Mouse (Mus musculus) megakaryocyte-erythroid progenitor cell, adult 5-6 weeks (primary cell): ENCODE measurements around the gene Vdac1. TPM values are rescaled to one million over a fixed set of nuclear protein-coding genes. Genes with fewer than 3 reads are reported as not detected.

ENCODE experiments used
- ATAC-seq: replicated peaks from 2 replicates; pipeline ENCODE4 v1.8.0; 2016; ENCODE audit warnings: mild to moderate bottlenecking, inconsistent platforms; ENCODE audit not compliant: severe bottlenecking, poor library complexity, low FRiP score, low TSS enrichment
- total RNA-seq, 2 experiments: library from RNA; stranded (forward) in 1 of 2; stranded (reverse) in 1 of 2; fragments of 200-1000, 215-1000 nt in 1 of 2; fragments of >200 nt in 1 of 2; fragmentation: Nextera tagmentation in 1 of 2; gene quantifications; 2 replicates each; pipeline ENCODE4 v1.2.3; 2014 to 2017

The Vdac1 gene
- total RNA-seq (2014; fragmentation: Nextera tagmentation) (192 and 199 TPM in 2 replicates), total RNA-seq (2017) (232 and 301 TPM in 2 replicates)

GRCm38 (mm10) chr11:52360471-52361277 is at the start of gene Vdac1:
Vdac1 (plus strand) TSS chr11:52360860.
- ATAC-seq: peak; percentile 74

GRCm38 (mm10) chr11:52314102-52314793 is 46.4 kb upstream of the Vdac1 start:
- ATAC-seq: no peak

GRCm38 (mm10) chr11:52318445-52318844 is 42.2 kb upstream of the Vdac1 start:
- ATAC-seq: peak; percentile 30; the same call in 1 of the 2 replicates

- no peak for ATAC-seq
These were observed 41.0 kb upstream of the Vdac1 start for GRCm38 (mm10) chr11:52319664-52320063.

- ATAC-seq: no peak
These were observed 40.1 kb upstream of the Vdac1 start for GRCm38 (mm10) chr11:52320529-52320928.

GRCm38 (mm10) chr11:52321540-52321939 is 39.1 kb upstream of the Vdac1 start:
- ATAC-seq: no peak

GRCm38 (mm10) chr11:52324442-52325367 is 36.0 kb upstream of the Vdac1 start:
- ATAC-seq: no peak

- ATAC-seq: no peak
These were observed 33.3 kb upstream of the Vdac1 start for GRCm38 (mm10) chr11:52327313-52327712.

GRCm38 (mm10) chr11:52332421-52333118 is 28.1 kb upstream of the Vdac1 start:
- no peak for ATAC-seq

GRCm38 (mm10) chr11:52333616-52334015 is 27.0 kb upstream of the Vdac1 start:
- no peak for ATAC-seq

GRCm38 (mm10) chr11:52335263-52335662 is 25.4 kb upstream of the Vdac1 start:
- ATAC-seq: no peak

- no peak for ATAC-seq
These were observed 24.7 kb upstream of the Vdac1 start for GRCm38 (mm10) chr11:52335924-52336323.

GRCm38 (mm10) chr11:52337651-52338295 is 22.9 kb upstream of the Vdac1 start:
- ATAC-seq: no peak

- no peak for ATAC-seq
These were observed 22.3 kb upstream of the Vdac1 start for GRCm38 (mm10) chr11:52338351-52338750.

GRCm38 (mm10) chr11:52339098-52339497 is 21.6 kb upstream of the Vdac1 start:
- ATAC-seq: no peak

- ATAC-seq: no peak
These were observed 21.1 kb upstream of the Vdac1 start for GRCm38 (mm10) chr11:52339512-52339911.

GRCm38 (mm10) chr11:52340123-52340864 is 20.4 kb upstream of the Vdac1 start:
- no peak for ATAC-seq

GRCm38 (mm10) chr11:52341001-52341400 is 19.7 kb upstream of the Vdac1 start:
- ATAC-seq: no peak
